Mouse (Mus musculus): ENCODE data around the gene Sbf1. TPM values are rescaled to one million over a fixed set of nuclear protein-coding genes. Genes with fewer than 3 reads are reported as not detected.

Sbf1 gene
- total RNA-seq, 2 experiments from 2014 or later, result 51.2 to 51.5 TPM

- DNase-seq, result no peak
- intact Hi-C loops (cut with DNase I; ENCODE audit: low total_unique reads), result no loop called here
Observed at GRCm38 (mm10) chr15:89288227-89288767, 26.8 kb downstream of the Sbf1 start.

GRCm38 (mm10) chr15:89286582-89286981 is 28.5 kb downstream of the Sbf1 start:
- no peak for DNase-seq
- intact Hi-C loops (cut with DNase I; ENCODE audit: low total_unique reads), result no loop called here

GRCm38 (mm10) chr15:89286114-89286513 is 29.0 kb downstream of the Sbf1 start:
- DNase-seq, result no peak
- intact Hi-C loops (cut with DNase I; ENCODE audit: low total_unique reads), result no loop called here

- DNase-seq, result no peak
- intact Hi-C loops (cut with DNase I; ENCODE audit: low total_unique reads), result no loop called here
Observed at GRCm38 (mm10) chr15:89285478-89285877, 29.6 kb downstream of the Sbf1 start.

GRCm38 (mm10) chr15:89285004-89285403 is 30.1 kb downstream of the Sbf1 start:
- no peak for DNase-seq
- intact Hi-C loops (cut with DNase I; ENCODE audit: low total_unique reads), result no loop called here

- intact Hi-C loops (cut with DNase I; ENCODE audit: low total_unique reads), result no loop called here
Observed at GRCm38 (mm10) chr15:89284094-89284493, 31.0 kb downstream of the Sbf1 start.

GRCm38 (mm10) chr15:89282546-89282945 is 32.6 kb downstream of the Sbf1 start:
- intact Hi-C loops (cut with DNase I; ENCODE audit: low total_unique reads), result no loop called here
- DNase-seq, result no peak

More at GRCm38 (mm10) chr15:89284094-89284493, 31.0 kb downstream of the Sbf1 start:
- DNase-seq, result no peak

- intact Hi-C loops (cut with DNase I; ENCODE audit: low total_unique reads), result no loop called here
- no peak for DNase-seq
Observed at GRCm38 (mm10) chr15:89277366-89277765, 37.7 kb downstream of the Sbf1 start.

- intact Hi-C loops (cut with DNase I; ENCODE audit: low total_unique reads), result no loop called here
- DNase-seq, result no peak
Observed at GRCm38 (mm10) chr15:89275497-89275896, 39.6 kb downstream of the Sbf1 start.

- intact Hi-C loops (cut with DNase I; ENCODE audit: low total_unique reads), result no loop called here
- no peak for DNase-seq
Observed at GRCm38 (mm10) chr15:89264485-89264884, 50.6 kb downstream of the Sbf1 start.

GRCm38 (mm10) chr15:89258997-89259396 is 56.1 kb downstream of the Sbf1 start:
- intact Hi-C loops (cut with DNase I; ENCODE audit: low total_unique reads), result no loop called here
- DNase-seq, result no peak

- intact Hi-C loops (cut with DNase I; ENCODE audit: low total_unique reads), result no loop called here
- DNase-seq, result no peak
Observed at GRCm38 (mm10) chr15:89255330-89255729, 59.8 kb downstream of the Sbf1 start.

GRCm38 (mm10) chr15:89249063-89249462 is 66.0 kb downstream of the Sbf1 start:
- DNase-seq, result no peak
- intact Hi-C loops (cut with DNase I; ENCODE audit: low total_unique reads), result no loop called here

GRCm38 (mm10) chr15:89241025-89241424 is 74.1 kb downstream of the Sbf1 start:
- DNase-seq, result no peak
- intact Hi-C loops (cut with DNase I; ENCODE audit: low total_unique reads), result no loop called here

GRCm38 (mm10) chr15:89239751-89240392 is 75.2 kb downstream of the Sbf1 start:
- intact Hi-C loops (cut with DNase I; ENCODE audit: low total_unique reads), result no loop called here

More at GRCm38 (mm10) chr15:89239751-89240392, 75.2 kb downstream of the Sbf1 start:
- no peak for DNase-seq

Small RNA genes lying within 50 kb of the gene (microRNA-seq; reads per million reads assigned to microRNA genes)
- gene Mir6959, result 0.32 to 0.50 reads per million in 2 experiments

Other genes starting within 250 kb of the Sbf1 start
- gene Trabd, start 240.2 kb downstream of the Sbf1 start, total RNA-seq (2021), result 10 to 100 TPM; 20.4 to 23.6 TPM
- 10 to 100 TPM in 1 of 2 experiments, 1 to 10 TPM in 1; 9.8 to 10.1 TPM for gene Selenoo, start 226.2 kb downstream of the Sbf1 start, total RNA-seq (2021)
- gene Tubgcp6, start 192.2 kb downstream of the Sbf1 start, total RNA-seq (2021), result 1 to 10 TPM; 7.2 to 7.3 TPM
- 1 to 10 TPM; 5.6 to 6.2 TPM for gene Hdac10, start 186.6 kb downstream of the Sbf1 start, total RNA-seq (2021)
- gene Mapk12, start 174.6 kb downstream of the Sbf1 start, total RNA-seq (2021), result 100 to 1,000 TPM in 1 of 2 experiments, 10 to 100 TPM in 1; 91.5 to 104 TPM
- 1 to 10 TPM; 1.7 TPM for gene Mapk11, start 165.7 kb downstream of the Sbf1 start, total RNA-seq (2021)
- 10 to 100 TPM; 20.9 to 23.8 TPM for gene Plxnb2, start 134.5 kb downstream of the Sbf1 start, total RNA-seq (2021)
- 1 to 10 TPM; 4.1 to 5.4 TPM for gene Dennd6b, start 118.8 kb downstream of the Sbf1 start, total RNA-seq (2021)
- gene Ppp6r2, start 103.8 kb downstream of the Sbf1 start, total RNA-seq (2021), result 10 to 100 TPM; 56.2 to 57.3 TPM
- gene Adm2, start 7.4 kb upstream of the Sbf1 start, total RNA-seq (2021), result not detected
- not detected for gene Miox, start 19.1 kb upstream of the Sbf1 start, total RNA-seq (2021)
- gene Lmf2, start 40.3 kb upstream of the Sbf1 start, total RNA-seq (2021), result 10 to 100 TPM; 16.9 to 18.3 TPM
- gene Ncaph2, start 40.4 kb upstream of the Sbf1 start, total RNA-seq (2021), result 10 to 100 TPM; 39.0 to 40.8 TPM
- 10 to 100 TPM; 15.2 to 15.3 TPM for gene Sco2, start 58.5 kb upstream of the Sbf1 start, total RNA-seq (2021)
- under 1 TPM; 0.25 to 0.64 TPM for gene Tymp, start 61.7 kb upstream of the Sbf1 start, total RNA-seq (2021)
- 1 to 10 TPM in 1 of 2 experiments, under 1 TPM in 1; 0.44 to 1.0 TPM for gene Odf3b, start 64.0 kb upstream of the Sbf1 start, total RNA-seq (2021)
- gene Klhdc7b, start 69.6 kb upstream of the Sbf1 start, total RNA-seq (2021), result not detected
- not detected for gene Syce3, start 95.2 kb upstream of the Sbf1 start, total RNA-seq (2021)
- gene Cpt1b, start 110.6 kb upstream of the Sbf1 start, total RNA-seq (2021), result 100 to 1,000 TPM; 230 to 289 TPM
- gene C730034F03Rik, start 114.3 kb upstream of the Sbf1 start, total RNA-seq (2021), result under 1 TPM; 0.16 to 0.89 TPM
- gene Gm44502, start 114.4 kb upstream of the Sbf1 start, total RNA-seq (2021), result under 1 TPM in 1 of 2 experiments, not detected in 1; 0.71 TPM
- gene Chkb, start 114.6 kb upstream of the Sbf1 start, total RNA-seq (2021), result 10 to 100 TPM; 19.6 to 28.5 TPM
- under 1 TPM; 0.16 to 0.25 TPM for gene Mapk8ip2, start 138.6 kb upstream of the Sbf1 start, total RNA-seq (2021)
- 1 to 10 TPM; 7.2 to 7.4 TPM for gene Arsa, start 162.1 kb upstream of the Sbf1 start, total RNA-seq (2021)
- gene Shank3, start 184.3 kb upstream of the Sbf1 start, total RNA-seq (2021), result 10 to 100 TPM; 15.2 to 25.8 TPM

All from gastrocnemius, postnatal 14 days (tissue).